Mouse (Mus musculus): ENCODE data around the gene Ralbp1.

DNA sequence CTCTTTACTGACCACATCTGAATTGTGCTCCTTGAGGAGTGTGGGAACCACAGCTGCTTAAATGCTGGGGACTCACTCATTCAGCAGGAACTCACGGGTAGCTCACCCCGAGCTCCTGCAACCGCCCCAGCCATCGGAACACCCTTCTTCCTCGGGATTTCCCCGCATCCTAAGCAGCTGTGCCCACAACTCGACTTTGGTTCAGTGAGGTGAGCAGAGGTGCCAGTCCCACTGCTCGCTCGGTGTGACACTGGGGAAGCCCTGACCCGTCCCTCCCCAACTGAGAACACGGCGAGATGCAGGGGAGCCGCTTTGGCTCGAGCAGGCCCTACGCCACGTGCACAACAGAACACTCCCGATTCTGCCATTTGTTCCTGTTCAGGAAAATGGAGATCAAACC, 35.1 kb downstream of the Ralbp1 start:
- no peak for TF ChIP-seq CTCF (IDR thresholded peaks at IDR 0.05; ENCODE audit: borderline replicate concordance, insufficient read depth, low read length)
- no peak for TF ChIP-seq POLR2A (IDR thresholded peaks at IDR 0.05; ENCODE audit: low read depth, low read length)
